Mouse (Mus musculus) thymus, adult 2 months (tissue): Measurements from ENCODE around the gene Vezf1.

ENCODE experiments used
- CTCF ChIP-seq: fragments of 200-500 bp; IDR thresholded peaks from 2 replicates; pipeline ENCODE4 v1.5.1; 2012; ENCODE audit warnings: mild to moderate bottlenecking, control low read depth, low read length, moderate library complexity, borderline replicate concordance; ENCODE audit not compliant: control insufficient read depth, poor library complexity, insufficient read depth; ENCODE audit errors: extremely low read depth
- POLR2A ChIP-seq: fragments of 200-500 bp; IDR thresholded peaks from 2 replicates; pipeline ENCODE4 v1.6.1; 2012; ENCODE audit warnings: mild to moderate bottlenecking, low read length, control low read depth, moderate library complexity; ENCODE audit not compliant: control insufficient read depth, poor library complexity, insufficient read depth; ENCODE audit errors: extremely low read depth

- no peak for TF ChIP-seq CTCF
- TF ChIP-seq POLR2A, result no peak
Measured at GRCm38 (mm10) chr11:88110031-88110594, 42.0 kb downstream of the Vezf1 start.
